Comparison of ENCODE assay signal across 7 mouse cellular contexts in the genomic region with DNA sequence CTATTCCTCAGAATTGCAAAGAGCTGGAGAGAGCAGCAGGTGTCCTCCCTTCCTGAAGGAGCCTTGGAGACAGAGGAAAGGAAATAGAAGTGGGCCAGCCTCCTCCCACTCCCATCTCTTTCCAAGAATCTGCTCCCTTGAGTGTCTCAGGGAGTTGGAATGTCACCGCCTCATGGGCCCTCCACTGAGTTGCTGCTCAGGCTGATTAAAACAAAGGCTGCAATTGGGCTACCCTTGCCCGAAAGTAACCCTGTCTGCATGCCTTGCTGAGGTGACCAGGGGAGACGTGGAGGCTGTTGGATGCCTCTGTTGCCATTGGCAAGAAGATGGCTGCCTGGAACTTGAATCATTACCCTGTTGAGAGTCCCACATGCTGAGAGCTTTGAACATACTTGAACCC. TPM values are rescaled to one million over a fixed set of nuclear protein-coding genes. Genes with fewer than 3 reads are reported as not detected.
A peak's percentile ranks its signal among the peaks of the same experiment; 100 is the strongest.
DNase-seq lines count a peak whose midpoint lies in the region; ATAC-seq and TF ChIP-seq lines count a peak whose summit lies in the region.

No protein-coding gene starts in this region.

- no peak for TF ChIP-seq CTCF in left cerebral cortex, adult 2 months (IDR thresholded peaks at IDR 0.05)

- ATAC-seq in erythroblast, adult 5-6 weeks (replicated peaks; ENCODE audit: low FRiP score, poor library complexity, severe bottlenecking): no peak

- intact Hi-C loops in left cerebral cortex, adult 2 months (cut with DNase I): loop anchor here (1.0 to 2.0 kb wide), 2 partner anchors 23 to 61 kb away; a partner anchor contains a TSS

- H3K27ac ChIP-seq in left cerebral cortex, adult 2 months: peak overlapping the region; percentile 92

- peak; percentile 11 to 17 for DNase-seq in left cerebral cortex, adult 2 months (ENCODE audit: extremely low spot score in 1 of 2, low spot score in 2 of 2)
- DNase-seq in left cerebral cortex, adult 11 months (ENCODE audit: low spot score): no peak
- DNase-seq in cerebellum, postnatal 14 days: peak; percentile 12 to 13
- peak; percentile 87 for DNase-seq in heart, adult 8-10 months (ENCODE audit: low spot score)
- DNase-seq in layer of hippocampus, postnatal 10 days (ENCODE audit: low spot score in 2 of 2): peak; percentile 24 to 46
- DNase-seq in embryo, embryonic 10 days (ENCODE audit: low spot score): no peak

- no peak overlapping the region for H3K4me3 ChIP-seq in left cerebral cortex, adult 2 months

RNA-seq across cellular contexts. Expression of a gene that starts 59.7 kb away (rescaled TPM):
- 10 to 100 TPM; 17.0 to 19.5 TPM for total RNA-seq in left cerebral cortex, adult 2 months (2021)
- total RNA-seq in heart, adult 8-10 months (2022): 10 to 100 TPM; 13.6 to 22.8 (median 16.8) TPM
- total RNA-seq in layer of hippocampus, postnatal 10 days (2021): 10 to 100 TPM; 38.2 to 40.5 TPM
- total RNA-seq in erythroblast, adult 5-6 weeks (2015; ENCODE audit: low replicate concordance): 1.9 TPM in 2 replicates
- 1.8 and 2.6 TPM in 2 replicates for total RNA-seq in erythroblast, adult 5-6 weeks (2017; ENCODE audit: low replicate concordance)

Comparison
In these comparisons a context has a peak if more than half of its experiments do, and no peak if none do; other contexts are left out.
1. DNase-seq: peak in left cerebral cortex, adult 2 months (2 of 2), cerebellum, postnatal 14 days (2 of 2), heart, adult 8-10 months (single experiment) and layer of hippocampus, postnatal 10 days (2 of 2); none in left cerebral cortex, adult 11 months (single experiment) and embryo, embryonic 10 days (single experiment).
2. RNA of a gene that starts 59.7 kb away (total RNA-seq): 38.2 to 40.5 TPM in layer of hippocampus, postnatal 10 days, 17.0 to 19.5 TPM in left cerebral cortex, adult 2 months and 13.6 to 22.8 TPM in heart, adult 8-10 months; 1.8 to 2.6 TPM in erythroblast, adult 5-6 weeks; every median in the first group is over 4 times any median in the second.